Mouse (Mus musculus) stomach, embryonic 15.5 days (tissue): Measurements from ENCODE around the gene Cib1. TPM values are rescaled to one million over a fixed set of nuclear protein-coding genes. Genes with fewer than 3 reads are reported as not detected.

ENCODE experiments used
- ATAC-seq: fragments of 200-750 bp; cut with Nextera tagmentation; 2 replicates; pipeline ENCODE4 v1.8.0; 2017; ENCODE audit warnings: low read depth, moderate number of reproducible peaks, moderate TSS enrichment; ENCODE audit not compliant: insufficient read depth, low FRiP score
- H3K27ac ChIP-seq: fragments of 300-500 bp; sonication (generic); 2 replicates; pipeline ENCODE4 v1.5.1; 2015; ENCODE audit warnings: mild to moderate bottlenecking, inconsistent platforms
- H3K27me3 ChIP-seq: fragments of 300-500 bp; sonication (generic); replicated peaks from 2 replicates; pipeline ENCODE4 v1.6.1; 2015; ENCODE audit warnings: inconsistent platforms
- H3K36me3 ChIP-seq: fragments of 300-500 bp; sonication (generic); 2 replicates; pipeline ENCODE4 v1.6.1; 2015; ENCODE audit warnings: inconsistent platforms
- H3K4me1 ChIP-seq: fragments of 300-500 bp; sonication (generic); 2 replicates; pipeline ENCODE4 v1.6.1; 2015; ENCODE audit warnings: inconsistent platforms
- H3K4me2 ChIP-seq: fragments of 300-500 bp; sonication (generic); 2 replicates; pipeline ENCODE4 v1.6.1; 2015; ENCODE audit warnings: mild to moderate bottlenecking, inconsistent platforms
- H3K4me3 ChIP-seq: fragments of 300-500 bp; sonication (generic); replicated peaks from 2 replicates; pipeline ENCODE4 v1.5.1; 2015; ENCODE audit warnings: inconsistent platforms
- H3K9ac ChIP-seq: fragments of 300-500 bp; sonication (generic); 2 replicates; pipeline ENCODE4 v1.6.1; 2015; ENCODE audit warnings: inconsistent platforms
- H3K9me3 ChIP-seq: fragments of 300-500 bp; sonication (generic); 2 replicates; pipeline ENCODE4 v1.6.1; 2016; ENCODE audit warnings: inconsistent platforms
- WGBS: fragments of 180-500 bp; shearing (Covaris S2); methylation state at CpG from one replicate; pipeline ENCODE4 v1.1.7; 2015; 5-methylcytosine and 5-hydroxymethylcytosine counted together
- polyA plus RNA-seq: library from polyadenylated mRNA; unstranded; fragments of >200 nt; fragmentation: Nextera tagmentation; extraction: Ambion mirVana; gene quantifications from 2 replicates; pipeline ENCODE4 v1.2.1, GENCODE M21; 2015

The Cib1 gene
- polyA plus RNA-seq, 1 experiment from 2014 or later: 158 TPM

DNA sequence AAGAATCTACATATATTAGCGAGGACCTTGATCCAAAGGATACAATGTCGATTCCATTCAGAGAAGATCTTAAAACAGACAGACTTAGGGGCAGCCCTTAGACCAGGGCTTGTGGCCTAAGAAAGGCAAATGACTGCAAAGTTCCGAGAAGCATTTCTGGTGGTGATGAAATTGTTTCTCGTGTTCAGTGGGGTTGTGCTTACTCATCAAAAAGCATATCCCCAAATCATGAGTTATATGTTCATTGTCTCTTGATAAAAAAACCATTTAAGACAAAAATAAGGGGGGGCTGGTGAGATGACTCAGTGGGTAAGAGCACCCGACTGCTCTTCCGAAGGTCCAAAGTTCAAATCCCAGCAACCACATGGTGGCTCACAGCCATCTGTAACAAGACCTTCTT is 53.3 kb downstream of the Cib1 start:
- 89% methylated on average over 6 of the region's 6 CpGs for WGBS
- no peaks in the 10 kb centered on the region for H3K27me3 ChIP-seq
- H3K9ac ChIP-seq: no peak overlapping the region
- no peak overlapping the region for H3K27ac ChIP-seq
- ATAC-seq: no peak
- no peak overlapping the region for H3K4me2 ChIP-seq
- no peaks in the 10 kb centered on the region for H3K36me3 ChIP-seq
- 0 out of 2 replicates have a peak, but pooled peaks cover 3% of the 10 kb centered on the region for H3K4me1 ChIP-seq
- H3K9me3 ChIP-seq: no peaks in the 10 kb centered on the region
- no peak overlapping the region for H3K4me3 ChIP-seq

DNA sequence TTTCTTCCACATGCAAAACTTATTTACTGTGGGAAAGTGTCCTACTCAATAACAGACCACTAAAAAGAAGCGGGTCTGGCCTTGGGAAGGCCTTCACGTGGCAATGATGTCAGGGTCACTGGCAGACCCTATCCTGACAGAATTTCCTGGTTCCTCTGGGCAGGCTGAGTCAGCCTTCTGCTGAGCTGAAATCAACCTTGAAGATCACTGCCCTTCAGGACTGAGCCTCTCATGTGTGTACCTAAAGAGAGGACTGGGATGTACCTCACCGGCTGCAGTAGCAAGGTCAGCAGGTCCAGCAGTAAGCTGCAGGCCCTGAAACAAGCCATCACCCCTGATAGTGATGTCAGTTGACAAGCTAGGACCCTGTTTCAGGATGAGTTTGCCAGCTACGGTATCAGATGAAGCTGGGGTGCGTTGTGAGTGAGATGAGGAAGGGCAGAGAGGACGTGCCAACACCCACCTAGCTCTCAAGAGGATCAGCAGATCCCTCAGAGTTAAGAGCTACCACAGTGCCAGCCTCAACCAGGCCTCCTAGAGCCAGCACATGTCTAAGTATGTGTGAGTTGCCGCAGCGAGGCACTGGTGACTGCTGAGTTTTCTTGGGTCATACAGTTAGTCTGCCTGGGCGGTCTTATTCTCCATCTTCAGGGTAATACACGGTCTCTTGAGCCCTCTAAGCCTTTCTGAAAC is 54.4 kb downstream of the Cib1 start:
- H3K9me3 ChIP-seq: no peaks in the 10 kb centered on the region
- 87% methylated on average over 10 of the region's 10 CpGs for WGBS
- H3K27ac ChIP-seq: no peak overlapping the region
- no peaks in the 10 kb centered on the region for H3K27me3 ChIP-seq
- H3K36me3 ChIP-seq: no peaks in the 10 kb centered on the region
- H3K4me1 ChIP-seq: 0 out of 2 replicates have a peak, but pooled peaks cover 3% of the 10 kb centered on the region
- no peak overlapping the region for H3K9ac ChIP-seq
- no peak overlapping the region for H3K4me2 ChIP-seq
- no peak overlapping the region for H3K4me3 ChIP-seq
- no peak for ATAC-seq

DNA sequence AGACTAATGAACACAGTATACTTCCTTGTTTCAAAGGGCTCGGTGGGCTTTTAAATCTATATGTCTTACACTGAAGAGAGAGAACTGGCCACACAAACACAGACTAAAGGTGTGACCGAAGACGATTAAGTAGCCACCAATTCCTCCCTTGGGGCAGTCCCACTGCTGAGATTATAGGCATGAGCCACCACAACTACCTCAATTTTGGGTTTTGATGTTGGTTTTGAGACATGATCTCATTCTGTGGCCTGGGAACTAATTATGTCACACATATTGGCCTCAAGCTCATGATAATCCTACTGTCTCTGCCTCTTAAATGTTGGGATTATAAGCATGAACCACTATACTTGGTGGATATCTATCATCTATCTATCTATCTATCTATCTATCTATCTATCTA is 55.2 kb downstream of the Cib1 start:
- WGBS: 94% methylated on average over 3 of the region's 3 CpGs
- Histone ChIP-seq H3K9ac (no peak overlapping the region), H3K4me3 (no peak overlapping the region), H3K27me3 (no peaks in the 10 kb centered on the region), H3K36me3 (no peaks in the 10 kb centered on the region), H3K4me1 (0 out of 2 replicates have a peak, but pooled peaks cover 4% of the 10 kb centered on the region), H3K4me2 (no peak overlapping the region), H3K27ac (no peak overlapping the region), H3K9me3 (no peaks in the 10 kb centered on the region)
- no peak for ATAC-seq

Other genes with a start within 250 kb of the Cib1 start
- 14.9 and 15.8 TPM in 2 replicates for gene Zfp710, start 208.0 kb downstream of the Cib1 start, polyA plus RNA-seq
- 595 and 631 TPM in 2 replicates for gene Idh2, start 117.4 kb downstream of the Cib1 start, polyA plus RNA-seq
- gene Sema4b, start 46.0 kb downstream of the Cib1 start, polyA plus RNA-seq: 22.1 and 23.8 TPM in 2 replicates
- gene Gdpgp1, start 52 bp upstream of the Cib1 start, polyA plus RNA-seq: 5.2 and 5.3 TPM in 2 replicates
- gene Ttll13, start 13.6 kb upstream of the Cib1 start, polyA plus RNA-seq: 1.1 and 1.6 TPM in 2 replicates
- gene Ngrn, start 28.4 kb upstream of the Cib1 start, polyA plus RNA-seq: 47.3 and 52.0 TPM in 2 replicates
- 12.9 and 15.6 TPM in 2 replicates for gene Vps33b, start 36.8 kb upstream of the Cib1 start, polyA plus RNA-seq
- 139 and 142 TPM in 2 replicates for gene Prc1, start 61.6 kb upstream of the Cib1 start, polyA plus RNA-seq
- 10.0 and 13.8 TPM in 2 replicates for gene Rccd1, start 91.6 kb upstream of the Cib1 start, polyA plus RNA-seq
- 35.5 and 38.3 TPM in 2 replicates for gene Unc45a, start 108.2 kb upstream of the Cib1 start, polyA plus RNA-seq
- 16.4 and 20.1 TPM in 2 replicates for gene Hddc3, start 110.3 kb upstream of the Cib1 start, polyA plus RNA-seq
- 16.3 and 16.4 TPM in 2 replicates for gene Man2a2, start 138.6 kb upstream of the Cib1 start, polyA plus RNA-seq
- gene Fes, start 155.1 kb upstream of the Cib1 start, polyA plus RNA-seq: 12.5 and 13.5 TPM in 2 replicates
- 11.6 and 12.5 TPM in 2 replicates for gene Furin, start 172.6 kb upstream of the Cib1 start, polyA plus RNA-seq